Mouse (Mus musculus): ENCODE results near the gene Gm36245.

DNA sequence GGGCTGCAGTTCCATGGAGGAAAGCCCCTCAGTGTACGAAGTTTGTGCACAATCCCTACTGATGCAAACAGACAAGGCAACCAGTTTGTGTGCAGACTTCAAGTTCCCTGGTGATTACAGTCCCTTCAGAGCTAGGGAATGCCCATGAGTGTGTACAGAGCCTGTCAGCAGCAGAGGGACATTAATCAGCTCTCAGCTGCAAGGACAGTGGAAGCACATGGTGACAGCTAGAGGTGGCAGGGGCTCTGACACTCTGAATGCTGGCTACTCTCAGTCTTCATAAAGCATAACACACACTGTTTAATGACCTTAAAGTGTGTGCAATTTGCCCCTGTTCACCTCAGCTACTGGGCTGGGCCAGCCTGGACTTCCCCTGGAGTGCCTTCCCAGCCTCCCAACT lies 5.5 kb upstream of the Gm36245 start:
- TF ChIP-seq CTCF (conservative IDR thresholded peaks at IDR 0.05; ENCODE audit: insufficient read depth, insufficient read length, low read depth, low read length) (no peak), POLR2A (IDR thresholded peaks at IDR 0.05; ENCODE audit: low read depth, low read length) (no peak)

All from kidney, adult 2 months (tissue).